Mouse (Mus musculus) macrophage (primary cell): Measurements from ENCODE around the gene Fam214a. TPM values are rescaled to one million over a fixed set of nuclear protein-coding genes. Genes with fewer than 3 reads are reported as not detected.
A peak's percentile ranks its signal among the peaks of the same experiment; 100 is the strongest.

Experiments
- H3K27ac ChIP-seq: fragments of 350-480 bp; formaldehyde crosslinking; 2 replicates; pipeline ENCODE4 v1.9.0; 2021
- H3K36me3 ChIP-seq: fragments of 350-480 bp; formaldehyde crosslinking; 2 replicates; pipeline ENCODE4 v1.9.0; 2021; ENCODE audit errors: inconsistent target
- H3K4me3 ChIP-seq: fragments of 350-480 bp; formaldehyde crosslinking; 2 replicates; pipeline ENCODE4 v1.9.0; 2021; ENCODE audit errors: inconsistent target
- H3K79me2 ChIP-seq: fragments of 350-480 bp; formaldehyde crosslinking; 2 replicates; pipeline ENCODE4 v1.9.0; 2021; ENCODE audit errors: inconsistent target
- WGBS: methylation state at CpG from one replicate; pipeline ENCODE4 v1.1.7; 2026; ENCODE audit warnings: inconsistent platforms; ENCODE audit not compliant: missing documents; 5-methylcytosine and 5-hydroxymethylcytosine counted together
- polyA plus RNA-seq: library from polyadenylated mRNA; stranded (reverse); fragments of 250-400 nt; gene quantifications from 3 replicates; pipeline ENCODE4 v1.2.4, GENCODE M21; 2018; ENCODE audit warnings: inconsistent platforms

The Fam214a gene
- polyA plus RNA-seq, 1 experiment from 2014 or later, result 14.6 TPM

- no peaks in the 10 kb centered on the region for H3K36me3 ChIP-seq
- H3K27ac ChIP-seq, result no peak overlapping the region
- WGBS, result 100% methylated on average over 4 of the region's 4 CpGs
- no peak overlapping the region for H3K4me3 ChIP-seq
- H3K79me2 ChIP-seq, result no peaks in the 10 kb centered on the region
Measured at GRCm38 (mm10) chr9:74929981-74930423, 22.7 kb upstream of the Fam214a start.

- H3K79me2 ChIP-seq, result no peaks in the 10 kb centered on the region
- 84% methylated on average over 5 of the region's 5 CpGs for WGBS
- H3K27ac ChIP-seq, result no peak overlapping the region
- H3K4me3 ChIP-seq, result no peak overlapping the region
- H3K36me3 ChIP-seq, result no peaks in the 10 kb centered on the region
Measured at GRCm38 (mm10) chr9:74930653-74931052, 22.0 kb upstream of the Fam214a start.

- peak overlapping the region; percentile 74 for H3K27ac ChIP-seq
- 43% methylated on average over 3 of the region's 3 CpGs for WGBS
- H3K79me2 ChIP-seq, result no peaks in the 10 kb centered on the region
- H3K36me3 ChIP-seq, result no peaks in the 10 kb centered on the region
- no peak overlapping the region for H3K4me3 ChIP-seq
Measured at GRCm38 (mm10) chr9:74935289-74935688, 17.4 kb upstream of the Fam214a start.

GRCm38 (mm10) chr9:74937761-74938160, 14.9 kb upstream of the Fam214a start:
- Histone ChIP-seq H3K79me2 (no peaks in the 10 kb centered on the region), H3K36me3 (no peaks in the 10 kb centered on the region), H3K4me3 (no peak overlapping the region), H3K27ac (no peak overlapping the region)
- whole genome bisulfite sequencing, result 97% methylated on average over 3 of the region's 3 CpGs

- Histone ChIP-seq H3K79me2 (no peaks in the 10 kb centered on the region), H3K36me3 (no peaks in the 10 kb centered on the region), H3K4me3 (no peak overlapping the region), H3K27ac (no peak overlapping the region)
- WGBS, result 88% methylated on average over 12 of the region's 12 CpGs
Measured at GRCm38 (mm10) chr9:74938670-74939534, 13.8 kb upstream of the Fam214a start.

GRCm38 (mm10) chr9:74946713-74947402, 5.8 kb upstream of the Fam214a start:
- WGBS, result 94% methylated on average over 8 of the region's 8 CpGs
- Histone ChIP-seq H3K4me3 (no peak overlapping the region), H3K36me3 (no peaks in the 10 kb centered on the region), H3K79me2 (no peaks in the 10 kb centered on the region), H3K27ac (no peak overlapping the region)

GRCm38 (mm10) chr9:74951491-74951890, 1.2 kb upstream of the Fam214a start:
- peaks cover 5% of the 10 kb centered on the region; the same call in 1 of the 2 replicates for H3K36me3 ChIP-seq
- 27% methylated on average over 3 of the region's 3 CpGs for WGBS
- no peak overlapping the region for H3K4me3 ChIP-seq
- H3K79me2 ChIP-seq, result no peaks in the 10 kb centered on the region
- H3K27ac ChIP-seq, result peak overlapping the region; percentile 89

GRCm38 (mm10) chr9:74952106-74952505, 578 bp upstream of the Fam214a start:
- 2% methylated on average over 5 of the region's 5 CpGs for WGBS
- peaks cover 5% of the 10 kb centered on the region; the same call in 1 of the 2 replicates for H3K36me3 ChIP-seq
- peak overlapping the region; percentile 89 for H3K27ac ChIP-seq
- peak overlapping the region; percentile 34 for H3K4me3 ChIP-seq
- H3K79me2 ChIP-seq, result no peaks in the 10 kb centered on the region

GRCm38 (mm10) chr9:74953265-74953958, 728 bp downstream of the Fam214a start:
- no peaks in the 10 kb centered on the region for H3K79me2 ChIP-seq
- WGBS, result 9% methylated on average over 30 of the region's 31 CpGs
- peak overlapping the region; percentile 57 for H3K4me3 ChIP-seq
- H3K36me3 ChIP-seq, result peaks cover 9% of the 10 kb centered on the region; the same call in 1 of the 2 replicates
- H3K27ac ChIP-seq, result peak overlapping the region; percentile 63

- WGBS, result 68% methylated on average over 2 of the region's 2 CpGs
- H3K27ac ChIP-seq, result no peak overlapping the region
- H3K36me3 ChIP-seq, result peaks cover 11% of the 10 kb centered on the region; the same call in 1 of the 2 replicates
- no peaks in the 10 kb centered on the region for H3K79me2 ChIP-seq
- H3K4me3 ChIP-seq, result peak overlapping the region; percentile 57
Measured at GRCm38 (mm10) chr9:74953959-74954279, 1.2 kb downstream of the Fam214a start.

GRCm38 (mm10) chr9:74954387-74954786, 1.7 kb downstream of the Fam214a start:
- Histone ChIP-seq H3K79me2 (no peaks in the 10 kb centered on the region), H3K27ac (no peak overlapping the region), H3K36me3 (peaks cover 16% of the 10 kb centered on the region; the same call in 1 of the 2 replicates), H3K4me3 (no peak overlapping the region)
- WGBS, result 100% methylated on average over 2 of the region's 2 CpGs

- H3K4me3 ChIP-seq, result no peak overlapping the region
- H3K27ac ChIP-seq, result no peak overlapping the region
- H3K79me2 ChIP-seq, result no peaks in the 10 kb centered on the region
- WGBS, result 78% methylated on average over 6 of the region's 6 CpGs
- H3K36me3 ChIP-seq, result peaks cover 37% of the 10 kb centered on the region
Measured at GRCm38 (mm10) chr9:74960630-74961029, 7.9 kb downstream of the Fam214a start.

- 94% methylated on average over 14 of the region's 14 CpGs for WGBS
- Histone ChIP-seq H3K27ac (no peak overlapping the region), H3K79me2 (no peaks in the 10 kb centered on the region), H3K36me3 (peaks cover 32% of the 10 kb centered on the region), H3K4me3 (no peak overlapping the region)
Measured at GRCm38 (mm10) chr9:74961073-74961575, 8.4 kb downstream of the Fam214a start.

- Histone ChIP-seq H3K36me3 (peaks cover 26% of the 10 kb centered on the region), H3K4me3 (no peak overlapping the region), H3K27ac (no peak overlapping the region), H3K79me2 (no peaks in the 10 kb centered on the region)
- WGBS, result 89% methylated on average over 2 of the region's 2 CpGs
Measured at GRCm38 (mm10) chr9:74963953-74964352, 11.3 kb downstream of the Fam214a start.
